Mouse (Mus musculus) lung, postnatal 4 days (tissue): Measurements from ENCODE around the gene Syt16.

Source experiments
- DNase-seq, 2 experiments: peaks; one replicate each; pipeline ENCODE4 v3.0.0; 2021

Syt16 gene

GRCm38 (mm10) chr12:74232845-74233244 lies 235.4 kb downstream of the Syt16 start:
- no peak for DNase-seq

- no peak for DNase-seq
Observed at GRCm38 (mm10) chr12:74236191-74236590, 238.7 kb downstream of the Syt16 start.

- DNase-seq = no peak
Observed at GRCm38 (mm10) chr12:74238056-74238455, 240.6 kb downstream of the Syt16 start.

GRCm38 (mm10) chr12:74238806-74239205 lies 241.3 kb downstream of the Syt16 start:
- no peak for DNase-seq

GRCm38 (mm10) chr12:74264846-74265245 lies 267.4 kb downstream of the Syt16 start:
- no peak for DNase-seq

GRCm38 (mm10) chr12:74267049-74267448 lies 269.6 kb downstream of the Syt16 start:
- DNase-seq = no peak

- DNase-seq = no peak
Observed at GRCm38 (mm10) chr12:74268644-74269285, 271.3 kb downstream of the Syt16 start.

- no peak for DNase-seq
Observed at GRCm38 (mm10) chr12:74272545-74272944, 275.1 kb downstream of the Syt16 start.

GRCm38 (mm10) chr12:74277265-74277664 lies 279.8 kb downstream of the Syt16 start:
- DNase-seq = no peak

- no peak for DNase-seq
Observed at GRCm38 (mm10) chr12:74281403-74281802, 283.9 kb downstream of the Syt16 start.

GRCm38 (mm10) chr12:74282846-74283245 lies 285.4 kb downstream of the Syt16 start:
- no peak for DNase-seq

- DNase-seq = peak; percentile 73 to 79
Observed at GRCm38 (mm10) chr12:74284020-74284684, 286.7 kb downstream of the Syt16 start.

GRCm38 (mm10) chr12:74284685-74285054 lies 287.2 kb downstream of the Syt16 start:
- no peak for DNase-seq

GRCm38 (mm10) chr12:74290983-74291382 lies 293.5 kb downstream of the Syt16 start:
- DNase-seq = no peak

GRCm38 (mm10) chr12:74293624-74294023 lies 296.2 kb downstream of the Syt16 start:
- peak in 1 of 2 experiments; percentile 40 for DNase-seq

- no peak for DNase-seq
Observed at GRCm38 (mm10) chr12:74296374-74296773, 298.9 kb downstream of the Syt16 start.

GRCm38 (mm10) chr12:74301559-74301958 lies 304.1 kb downstream of the Syt16 start:
- no peak for DNase-seq

- DNase-seq = no peak
Observed at GRCm38 (mm10) chr12:74303418-74304294, 306.2 kb downstream of the Syt16 start.

- no peak for DNase-seq
Observed at GRCm38 (mm10) chr12:74312611-74313010, 315.1 kb downstream of the Syt16 start.

GRCm38 (mm10) chr12:74315221-74315620 lies 317.8 kb downstream of the Syt16 start:
- DNase-seq = no peak

- no peak for DNase-seq
Observed at GRCm38 (mm10) chr12:74316344-74316973, 319.0 kb downstream of the Syt16 start, which contains the start of gene Gm11042. Gene Gm11042 (minus strand): TSS chr12:74316394.

- DNase-seq = peak; percentile 77 to 81
Observed at GRCm38 (mm10) chr12:74316989-74317759, 319.7 kb downstream of the Syt16 start.
